Comparison of ENCODE assay signal across 9 mouse cellular contexts in the genomic region with DNA sequence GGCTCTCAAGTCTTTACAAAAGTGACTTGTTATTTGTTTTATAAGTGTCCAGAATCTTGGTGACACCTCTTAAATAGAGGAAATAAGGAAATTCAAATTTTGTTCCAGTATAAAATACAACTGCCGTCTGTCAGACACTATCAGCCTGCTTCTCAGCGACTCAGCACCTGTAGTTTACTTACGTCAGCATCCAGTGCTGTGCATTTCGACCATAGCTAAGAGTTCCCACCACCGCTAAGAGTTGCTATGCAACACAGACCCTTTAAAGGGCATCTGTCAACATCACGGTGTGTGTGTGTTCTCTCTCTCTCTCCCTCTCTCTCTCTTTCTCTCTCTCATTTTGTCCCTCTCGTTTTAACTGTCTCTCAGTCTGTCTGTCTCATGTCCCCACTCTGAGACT.
DNase-seq lines count a peak whose midpoint lies in the region; ATAC-seq lines count a peak whose summit lies in the region.
"Had no signal": no experiment of that assay in that cellular context is flagged by ENCODE, and none has a peak within 500 bp of the region (broad histone marks: within the 10 kb centered on the region; RNA-seq: fewer than 3 reads in every experiment).

No protein-coding gene starts in this region.

- no peak overlapping the region for H3K9ac ChIP-seq in kidney, embryonic 14.5 days (ENCODE audit: low read depth, low read length)
- H3K9ac ChIP-seq in hindbrain, embryonic 15.5 days, result no peak overlapping the region
- H3K9ac ChIP-seq in midbrain, embryonic 14.5 days (replicated peaks; ENCODE audit: low read length), result no peak overlapping the region

- no peak overlapping the region for H3K27ac ChIP-seq in kidney, embryonic 14.5 days (ENCODE audit: low read depth, low read length)
- H3K27ac ChIP-seq in hindbrain, embryonic 15.5 days (replicated peaks), result no peak overlapping the region
- H3K27ac ChIP-seq in midbrain, embryonic 14.5 days (replicated peaks; ENCODE audit: low read depth, low read length), result no peak overlapping the region

- peaks cover 11% of the 10 kb centered on the region; the same call in 1 of the 2 replicates for H3K4me1 ChIP-seq in kidney, embryonic 14.5 days (ENCODE audit: control insufficient read depth, insufficient read depth, low read length)
- H3K4me1 ChIP-seq in hindbrain, embryonic 15.5 days (replicated peaks), result peaks cover 33% of the 10 kb centered on the region
- H3K4me1 ChIP-seq in midbrain, embryonic 14.5 days (ENCODE audit: control insufficient read depth, insufficient read depth, low read length), result peaks cover 26% of the 10 kb centered on the region

- peak overlapping the region; percentile 78; the same call in 1 of the 2 replicates for H3K4me2 ChIP-seq in kidney, embryonic 14.5 days (replicated peaks; ENCODE audit: low read depth, low read length)
- peak overlapping the region; percentile 59 for H3K4me2 ChIP-seq in hindbrain, embryonic 15.5 days
- H3K4me2 ChIP-seq in midbrain, embryonic 14.5 days (ENCODE audit: low read length), result peak overlapping the region; percentile 75

- no peak overlapping the region for H3K4me3 ChIP-seq in kidney, embryonic 14.5 days (ENCODE audit: low read length)
- H3K4me3 ChIP-seq in hindbrain, embryonic 15.5 days, result no peak overlapping the region
- peak overlapping the region; percentile 40 for H3K4me3 ChIP-seq in midbrain, embryonic 14.5 days (replicated peaks; ENCODE audit: low read depth, low read length)

- no peaks in the 10 kb centered on the region for H3K36me3 ChIP-seq in kidney, embryonic 14.5 days (ENCODE audit: control insufficient read depth, insufficient read depth, low read length)
- H3K36me3 ChIP-seq in hindbrain, embryonic 15.5 days, result no peaks in the 10 kb centered on the region
- H3K36me3 ChIP-seq in midbrain, embryonic 14.5 days (ENCODE audit: control insufficient read depth, insufficient read depth, low read length), result no peaks in the 10 kb centered on the region
- H3K36me3 ChIP-seq: G1E had no signal

- 37% methylated on average over 7 of the region's 7 CpGs for WGBS in kidney, embryonic 14.5 days
- WGBS in hindbrain, embryonic 15.5 days, result 16% methylated on average over 7 of the region's 7 CpGs
- WGBS in midbrain, embryonic 14.5 days, result 18% methylated on average over 7 of the region's 7 CpGs

- ATAC-seq in kidney, embryonic 14.5 days (ENCODE audit: low FRiP score, low TSS enrichment), result no peak
- 0 out of 2 replicates have a peak, but pooled peaks have one; percentile 43 for ATAC-seq in hindbrain, embryonic 15.5 days (ENCODE audit: low FRiP score, low read depth)
- ATAC-seq in midbrain, embryonic 14.5 days (ENCODE audit: low FRiP score, low TSS enrichment), result no peak
- ATAC-seq in cerebellum, adult (ENCODE audit: insufficient number of reproducible peaks, low FRiP score, low TSS enrichment), result no peak
- ATAC-seq in monocyte, adult 5-6 weeks (replicated peaks; ENCODE audit: insufficient number of reproducible peaks, low FRiP score, low TSS enrichment, poor library complexity, severe bottlenecking), result no peak

- no peaks in the 10 kb centered on the region for H3K27me3 ChIP-seq in kidney, embryonic 14.5 days (ENCODE audit: control insufficient read depth, insufficient read depth, low read length)
- no peaks in the 10 kb centered on the region for H3K27me3 ChIP-seq in hindbrain, embryonic 15.5 days
- no peaks in the 10 kb centered on the region for H3K27me3 ChIP-seq in midbrain, embryonic 14.5 days (ENCODE audit: control insufficient read depth, insufficient read depth, low read length)

- DNase-seq in kidney, adult 18-20 months, result no peak
- DNase-seq in embryo, embryonic 10.5 days (ENCODE audit: low spot score), result peak; percentile 39
- peak; percentile 46 for DNase-seq in midbrain, embryonic 14.5 days
- DNase-seq in cerebellum, postnatal 25 days, result no peak

- no peaks in the 10 kb centered on the region for H3K9me3 ChIP-seq in kidney, embryonic 14.5 days (ENCODE audit: control insufficient read depth, low read length)
- no peaks in the 10 kb centered on the region for H3K9me3 ChIP-seq in hindbrain, embryonic 15.5 days
- H3K9me3 ChIP-seq in midbrain, embryonic 14.5 days (ENCODE audit: control insufficient read depth, low read length), result no peaks in the 10 kb centered on the region
- H3K9me3 ChIP-seq: G1E had no signal

Comparison
In these comparisons a context has a peak if more than half of its experiments do, and no peak if none do; other contexts are left out.
1. DNase-seq: peak in embryo, embryonic 10.5 days (single experiment) and midbrain, embryonic 14.5 days (single experiment); none in kidney, adult 18-20 months (single experiment) and cerebellum, postnatal 25 days (0 of 2).
2. Peak in every context shown above with its lines, with median percentiles within 50 percentile points of each other: H3K4me2 ChIP-seq.